Mouse (Mus musculus): ENCODE results near the gene Fbll1. TPM values are rescaled to one million over a fixed set of nuclear protein-coding genes. Genes with fewer than 3 reads are reported as not detected.
"Not testable (repeated sequence)": the region's sequence is repeated elsewhere in the genome, so short reads cannot be mapped to it uniquely, and the experiment has no call there.

The Fbll1 gene
- polyA plus RNA-seq, 1 experiment from 2014 or later = not detected

DNA sequence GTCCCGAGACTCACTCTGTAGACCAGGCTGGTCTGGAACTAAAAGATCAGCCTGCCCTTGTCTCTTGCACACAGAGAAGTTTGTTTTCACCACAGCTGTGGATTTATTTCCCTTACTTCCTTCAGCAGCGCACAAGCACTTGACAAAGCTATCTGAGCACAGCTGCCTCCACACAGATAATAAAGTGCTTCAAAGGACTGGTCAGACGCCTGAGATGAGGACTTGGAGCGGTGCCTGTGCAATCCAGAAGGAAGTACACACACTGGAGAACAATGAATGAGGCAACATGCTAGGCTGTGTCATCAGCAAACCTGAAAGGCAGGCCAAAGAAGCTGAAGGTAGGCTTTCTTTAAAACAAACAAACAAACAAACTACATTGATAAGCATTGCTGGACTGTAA is 33.5 kb upstream of the Fbll1 start:
- Histone ChIP-seq H3K27me3 (no peaks in the 10 kb centered on the region), H3K4me2 (peak overlapping the region; percentile 82), H3K4me3 (replicated peaks) (0 out of 2 replicates have a peak overlapping the region, but pooled peaks have one; percentile 14), H3K9me3 (replicated peaks) (no peaks in the 10 kb centered on the region), H3K36me3 (peaks cover 54% of the 10 kb centered on the region), H3K27ac (no peak overlapping the region), H3K9ac (no peak overlapping the region), H3K4me1 (replicated peaks) (peaks cover 21% of the 10 kb centered on the region)
- no peak for DNase-seq
- 43% methylated on average over 4 of the region's 4 CpGs for WGBS (ENCODE audit: insufficient replicate concordance)
- ATAC-seq (ENCODE audit: low read depth) = no peak

DNA sequence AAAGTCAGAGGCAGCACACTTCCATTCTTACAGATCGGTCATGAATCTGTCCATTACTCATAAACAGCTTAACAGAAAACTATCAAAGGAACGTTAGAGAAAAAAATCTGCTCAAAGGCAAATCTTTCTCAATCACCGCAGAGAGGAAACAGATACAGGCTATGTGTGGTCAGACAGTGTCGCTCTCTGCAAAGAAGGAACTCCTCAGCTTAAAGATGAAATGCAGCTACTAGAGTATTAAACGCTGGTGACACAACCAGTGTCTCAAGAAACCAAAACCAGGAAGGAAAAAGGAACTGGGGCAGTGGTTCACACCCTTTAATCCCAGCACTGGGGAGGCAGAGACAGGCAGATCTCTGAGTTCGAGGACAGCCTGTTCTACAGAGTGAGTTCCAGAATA is 29.0 kb upstream of the Fbll1 start:
- Histone ChIP-seq H3K36me3 (peaks cover 94% of the 10 kb centered on the region), H3K9ac (no peak overlapping the region), H3K27me3 (no peaks in the 10 kb centered on the region), H3K4me2 (no peak overlapping the region), H3K9me3 (replicated peaks) (no peaks in the 10 kb centered on the region), H3K27ac (no peak overlapping the region), H3K4me1 (replicated peaks) (peaks cover 7% of the 10 kb centered on the region), H3K4me3 (replicated peaks) (no peak overlapping the region)
- no peak for ATAC-seq (ENCODE audit: low read depth)
- DNase-seq = no peak
- WGBS (ENCODE audit: insufficient replicate concordance) = 68% methylated on average over 6 of the region's 6 CpGs

DNA sequence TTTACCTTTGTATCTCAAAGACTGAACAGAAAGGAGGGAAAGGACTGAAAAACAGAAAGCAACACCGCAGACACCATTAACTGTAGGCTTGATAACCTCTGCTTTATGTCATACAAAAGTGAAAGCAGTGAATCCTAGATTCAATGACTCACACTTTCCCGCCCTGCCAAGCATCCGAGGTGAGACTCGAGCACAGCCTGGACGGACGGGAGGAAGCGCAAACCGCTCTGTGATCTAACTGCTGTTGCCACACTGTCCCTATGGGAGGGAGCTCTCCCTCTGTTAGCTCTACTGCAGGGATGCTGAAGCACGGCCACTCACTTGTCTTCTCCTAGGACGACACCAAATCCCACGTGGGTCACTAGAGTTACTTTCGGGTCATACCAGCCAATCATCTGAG is 17.6 kb upstream of the Fbll1 start:
- Histone ChIP-seq H3K4me1 (replicated peaks) (no peaks in the 10 kb centered on the region), H3K9me3 (replicated peaks) (no peaks in the 10 kb centered on the region), H3K9ac (no peak overlapping the region), H3K4me2 (no peak overlapping the region), H3K27me3 (no peaks in the 10 kb centered on the region), H3K36me3 (peaks cover 94% of the 10 kb centered on the region), H3K4me3 (replicated peaks) (no peak overlapping the region), H3K27ac (no peak overlapping the region)
- no peak for DNase-seq
- no peak for ATAC-seq (ENCODE audit: low read depth)
- WGBS (ENCODE audit: insufficient replicate concordance) = 85% methylated on average over 12 of the region's 12 CpGs

DNA sequence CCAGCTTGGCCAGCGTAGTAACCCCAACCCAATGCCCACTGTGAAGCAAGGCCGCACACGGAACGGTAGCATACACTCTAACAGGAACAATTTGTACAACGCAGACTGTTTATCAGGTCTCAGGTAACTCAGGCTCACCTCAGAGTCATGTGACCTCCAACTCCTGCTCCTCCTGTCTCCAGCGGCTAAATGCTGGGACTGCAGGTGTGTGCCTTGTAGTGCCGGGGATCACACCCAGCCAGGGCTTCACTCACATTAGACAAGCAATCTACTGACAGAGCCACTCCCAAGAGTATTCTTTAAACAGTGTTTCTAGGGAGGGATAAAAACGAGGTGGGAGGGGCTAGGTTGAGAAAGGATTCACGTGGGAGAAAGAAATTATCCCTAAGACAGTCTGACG is 12.8 kb upstream of the Fbll1 start:
- DNase-seq (no peak), ATAC-seq (ENCODE audit: low read depth) (no peak)
- no peak overlapping the region for H3K27ac ChIP-seq
- H3K27me3 ChIP-seq = no peaks in the 10 kb centered on the region
- H3K4me2 ChIP-seq = no peak overlapping the region
- H3K4me3 ChIP-seq (replicated peaks) = no peak overlapping the region
- H3K9me3 ChIP-seq (replicated peaks) = no peaks in the 10 kb centered on the region
- H3K4me1 ChIP-seq (replicated peaks) = no peaks in the 10 kb centered on the region
- no peak overlapping the region for H3K9ac ChIP-seq
- peaks cover 94% of the 10 kb centered on the region for H3K36me3 ChIP-seq
- 79% methylated on average over 10 of the region's 10 CpGs for WGBS (ENCODE audit: insufficient replicate concordance)

DNA sequence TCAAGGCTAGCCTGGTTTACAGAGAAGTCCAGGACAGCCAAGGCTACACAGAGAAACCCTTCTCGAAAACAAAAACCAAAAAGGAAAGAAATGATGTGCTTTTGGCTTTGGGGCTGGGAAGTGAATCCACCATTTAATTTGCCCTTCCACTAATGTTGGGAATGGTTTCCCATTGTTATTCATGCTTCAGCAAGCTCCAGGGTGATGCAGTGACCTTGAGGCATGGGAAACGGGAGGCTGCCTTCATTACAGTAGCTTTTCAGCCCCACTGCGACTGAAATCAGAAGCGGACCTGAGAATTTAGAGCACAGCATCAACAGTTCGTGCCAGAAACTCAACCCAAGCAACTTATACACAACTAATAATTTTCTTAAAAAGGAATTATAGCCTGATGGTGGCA is 2.6 kb upstream of the Fbll1 start:
- Histone ChIP-seq H3K9me3 (replicated peaks) (no peaks in the 10 kb centered on the region), H3K9ac (no peak overlapping the region), H3K4me1 (replicated peaks) (peaks cover 9% of the 10 kb centered on the region), H3K4me3 (replicated peaks) (no peak overlapping the region), H3K27ac (no peak overlapping the region), H3K4me2 (no peak overlapping the region), H3K36me3 (no peaks in the 10 kb centered on the region), H3K27me3 (peaks cover 46% of the 10 kb centered on the region)
- ATAC-seq (ENCODE audit: low read depth) (no peak), DNase-seq (no peak)
- 51% methylated on average over 5 of the region's 5 CpGs for WGBS (ENCODE audit: insufficient replicate concordance)

DNA sequence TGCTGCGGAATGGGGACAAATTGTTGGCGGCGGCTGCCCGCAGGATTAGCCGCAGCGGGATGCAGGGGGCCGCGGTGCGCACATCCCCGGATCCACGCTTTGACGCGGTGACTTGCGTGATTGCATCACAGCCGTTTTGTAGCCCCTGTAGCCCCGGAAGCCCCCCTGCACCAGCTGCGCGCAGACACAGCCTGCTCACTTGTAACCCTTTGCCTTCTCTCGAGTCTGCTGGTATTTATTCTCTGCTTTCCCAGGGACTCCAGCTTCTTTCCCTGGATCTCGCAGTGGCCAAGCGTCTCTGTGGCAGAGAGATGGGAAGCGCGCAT is 226 bp downstream of the Fbll1 start:
- H3K4me1 ChIP-seq (replicated peaks) = peaks cover 9% of the 10 kb centered on the region
- H3K27me3 ChIP-seq = peaks cover 64% of the 10 kb centered on the region
- DNase-seq (no peak), ATAC-seq (ENCODE audit: low read depth) (no peak)
- H3K4me2 ChIP-seq = peak overlapping the region; percentile 35
- H3K27ac ChIP-seq = no peak overlapping the region
- no peaks in the 10 kb centered on the region for H3K9me3 ChIP-seq (replicated peaks)
- no peak overlapping the region for H3K9ac ChIP-seq
- 4% methylated on average over 23 of the region's 23 CpGs for WGBS (ENCODE audit: insufficient replicate concordance)
- no peaks in the 10 kb centered on the region for H3K36me3 ChIP-seq
- H3K4me3 ChIP-seq (replicated peaks) = peak overlapping the region; percentile 29

DNA sequence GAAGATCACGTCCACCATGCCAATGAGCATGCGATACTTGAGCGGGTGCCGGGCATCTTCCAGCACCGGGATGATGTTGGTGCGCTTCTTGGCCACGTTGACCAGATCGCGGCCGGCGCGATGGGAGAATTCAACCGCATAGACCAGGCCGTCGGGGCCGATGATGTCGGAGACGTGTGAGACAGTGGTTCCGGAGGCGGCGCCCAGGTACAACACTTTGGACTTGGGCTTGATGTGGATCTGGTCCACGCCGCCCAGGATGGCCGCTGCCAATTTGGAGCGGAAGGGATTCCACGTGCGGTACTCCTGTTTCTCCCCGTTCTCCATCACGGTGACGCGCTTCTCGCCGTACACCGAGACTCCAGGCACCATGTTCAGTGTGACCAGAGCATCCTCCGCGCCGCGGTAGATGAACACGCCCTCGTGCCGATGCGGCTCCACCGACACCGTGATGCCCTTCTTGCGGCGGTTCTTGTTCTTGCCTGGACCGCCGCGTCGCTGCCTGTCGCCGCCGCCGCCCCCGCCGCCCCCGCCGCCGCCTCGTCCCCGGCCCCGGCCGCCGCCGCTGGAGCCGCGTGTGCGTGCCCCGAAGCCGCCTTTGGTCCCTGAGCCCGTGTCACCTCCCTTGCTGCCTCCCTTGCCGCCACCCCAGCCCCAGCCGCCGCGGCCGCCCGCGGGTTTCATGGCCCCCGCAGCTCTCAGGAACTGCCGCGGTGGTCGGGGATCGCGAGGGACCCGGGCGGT is 761 bp downstream of the Fbll1 start:
- Histone ChIP-seq H3K27me3 (peaks cover 64% of the 10 kb centered on the region), H3K9me3 (replicated peaks) (no peaks in the 10 kb centered on the region), H3K9ac (no peak overlapping the region), H3K4me2 (peak overlapping the region; percentile 35), H3K27ac (no peak overlapping the region), H3K4me1 (replicated peaks) (peaks cover 9% of the 10 kb centered on the region), H3K36me3 (no peaks in the 10 kb centered on the region), H3K4me3 (replicated peaks) (peak overlapping the region; percentile 29)
- DNase-seq (no peak), ATAC-seq (ENCODE audit: low read depth) (no peak)
- WGBS (ENCODE audit: insufficient replicate concordance) = 5% methylated on average over 59 of the region's 86 CpGs

DNA sequence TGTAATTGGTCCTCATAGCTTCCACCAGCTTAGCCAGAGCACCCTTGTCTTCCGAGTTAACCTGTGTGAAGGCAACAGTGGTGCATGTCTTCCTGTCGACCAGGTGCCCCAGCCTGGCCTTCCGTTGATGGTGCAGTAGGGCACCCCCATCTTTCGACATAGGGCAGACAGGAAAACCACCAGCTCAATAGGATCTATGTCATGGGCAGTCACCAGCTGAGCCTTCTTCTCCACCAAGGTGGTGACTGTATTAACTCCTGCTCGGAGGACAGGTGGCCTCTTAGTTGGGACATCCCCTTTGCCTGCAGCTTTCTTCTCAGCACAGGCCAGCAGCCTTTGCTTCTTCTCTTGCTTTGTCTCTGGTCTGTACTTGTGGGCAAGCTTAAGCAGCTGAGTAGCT is 5.9 kb downstream of the Fbll1 start:
- H3K4me1 ChIP-seq (replicated peaks); H3K27ac ChIP-seq; H3K4me2 ChIP-seq; ATAC-seq (ENCODE audit: low read depth); H3K9ac ChIP-seq; H3K9me3 ChIP-seq (replicated peaks); H3K4me3 ChIP-seq (replicated peaks); DNase-seq: not testable (repeated sequence)
- 59% methylated on average over 5 of the region's 5 CpGs for WGBS (ENCODE audit: insufficient replicate concordance)
- Histone ChIP-seq H3K27me3 (peaks cover 32% of the 10 kb centered on the region), H3K36me3 (peaks cover 16% of the 10 kb centered on the region; the same call in 1 of the 2 replicates)

DNA sequence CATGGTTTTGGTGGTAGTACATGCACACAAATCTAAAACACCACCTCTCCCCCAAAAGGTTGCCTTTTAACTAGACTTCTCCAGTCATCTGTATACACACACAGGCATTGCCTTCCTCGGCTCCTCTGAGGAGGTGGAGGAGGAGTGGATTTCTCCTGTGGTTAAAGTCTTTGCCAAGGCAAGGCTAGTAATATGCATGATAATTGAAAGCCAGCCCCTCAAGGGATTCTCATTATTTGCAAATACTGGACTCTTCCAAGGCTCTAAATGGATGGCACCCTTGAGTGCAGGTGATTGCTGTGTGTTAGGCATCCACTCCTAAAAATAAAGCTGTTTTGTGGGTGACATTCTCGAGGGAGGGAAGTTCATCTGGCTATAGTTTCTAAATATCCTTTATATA is 10.2 kb downstream of the Fbll1 start:
- H3K9me3 ChIP-seq (replicated peaks) = no peaks in the 10 kb centered on the region
- DNase-seq = no peak

DNA sequence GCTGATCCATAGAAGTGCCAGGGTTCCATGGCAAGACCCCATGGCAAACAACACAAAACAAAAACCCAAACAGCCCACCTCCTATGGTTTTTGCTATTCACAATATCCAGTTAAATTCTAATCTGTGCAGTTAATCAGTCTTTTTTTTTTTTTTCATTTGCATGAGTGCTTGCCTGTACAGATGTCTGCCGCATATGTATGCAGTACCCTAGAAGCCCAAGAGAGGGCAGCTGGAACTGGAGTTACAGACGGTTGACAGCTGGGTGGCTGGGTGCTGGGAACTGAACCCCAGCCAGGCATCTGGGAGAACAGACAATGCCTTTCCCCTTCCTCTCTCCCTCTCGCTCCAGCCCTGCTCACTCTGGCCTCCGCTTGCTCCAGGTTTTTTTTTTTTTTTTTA is 14.1 kb downstream of the Fbll1 start:
- 90% methylated on average over 4 of the region's 4 CpGs for WGBS (ENCODE audit: insufficient replicate concordance)
- no peaks in the 10 kb centered on the region for H3K4me1 ChIP-seq (replicated peaks)
- H3K36me3 ChIP-seq = peaks cover 50% of the 10 kb centered on the region
- no peaks in the 10 kb centered on the region for H3K9me3 ChIP-seq (replicated peaks)
- ATAC-seq (ENCODE audit: low read depth) = no peak
- no peak for DNase-seq
- no peak overlapping the region for H3K4me2 ChIP-seq
- no peak overlapping the region for H3K4me3 ChIP-seq (replicated peaks)
- H3K27ac ChIP-seq = no peak overlapping the region
- no peak overlapping the region for H3K9ac ChIP-seq
- no peaks in the 10 kb centered on the region for H3K27me3 ChIP-seq

More for the DNA sequence above, 10.2 kb downstream of the Fbll1 start:
- no peak overlapping the region for H3K4me3 ChIP-seq (replicated peaks)
- ATAC-seq (ENCODE audit: low read depth) = no peak
- 66% methylated on average over 2 of the region's 2 CpGs for WGBS (ENCODE audit: insufficient replicate concordance)
- no peak overlapping the region for H3K9ac ChIP-seq
- no peak overlapping the region for H3K27ac ChIP-seq
- H3K4me2 ChIP-seq = no peak overlapping the region
- peaks cover 40% of the 10 kb centered on the region for H3K36me3 ChIP-seq
- no peaks in the 10 kb centered on the region for H3K4me1 ChIP-seq (replicated peaks)
- H3K27me3 ChIP-seq = no peaks in the 10 kb centered on the region

DNA sequence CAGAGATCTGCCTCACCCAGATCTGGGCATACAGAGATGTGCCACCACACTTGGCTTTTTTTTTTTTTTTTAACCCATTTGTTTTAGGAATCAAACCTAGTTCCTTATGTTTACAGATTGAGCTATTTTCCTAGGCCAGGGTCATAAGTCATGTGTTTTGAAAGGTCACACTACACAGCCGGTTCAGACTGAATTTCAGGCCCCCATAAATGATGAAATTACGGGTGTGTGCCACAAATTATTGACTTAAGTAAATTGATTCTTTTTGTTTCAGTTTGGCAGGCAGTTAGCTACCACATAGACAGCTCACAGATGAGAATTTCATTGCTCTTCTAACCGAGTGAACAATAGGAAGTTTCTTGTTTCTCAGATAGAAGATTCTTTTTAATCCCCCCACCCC is 14.7 kb downstream of the Fbll1 start:
- Histone ChIP-seq H3K27ac (no peak overlapping the region), H3K4me1 (replicated peaks) (no peaks in the 10 kb centered on the region), H3K4me3 (replicated peaks) (no peak overlapping the region), H3K27me3 (no peaks in the 10 kb centered on the region), H3K36me3 (peaks cover 55% of the 10 kb centered on the region), H3K9ac (no peak overlapping the region), H3K4me2 (no peak overlapping the region), H3K9me3 (replicated peaks) (no peaks in the 10 kb centered on the region)
- DNase-seq (no peak), ATAC-seq (ENCODE audit: low read depth) (no peak)
- 83% methylated on average over 3 of the region's 3 CpGs for WGBS (ENCODE audit: insufficient replicate concordance)

DNA sequence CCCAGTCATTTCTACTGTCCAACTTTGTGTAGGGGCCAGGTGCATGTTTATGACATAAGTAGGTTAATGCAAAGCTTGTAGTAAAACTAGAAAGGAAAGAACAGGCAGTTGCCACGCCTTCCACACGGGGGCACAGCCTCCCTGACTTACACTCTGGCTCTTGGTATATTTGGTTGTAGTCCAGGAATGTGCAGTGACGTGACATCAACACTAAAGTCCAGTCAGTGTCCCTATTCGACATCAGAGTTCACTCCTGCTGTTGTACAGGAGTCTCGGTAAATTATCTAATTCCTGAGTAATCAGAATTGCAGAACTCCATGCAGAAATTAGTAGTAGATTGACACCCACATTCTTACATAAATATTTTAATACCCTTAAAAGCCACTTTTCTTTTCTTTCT is 15.6 kb downstream of the Fbll1 start:
- H3K36me3 ChIP-seq = peaks cover 65% of the 10 kb centered on the region
- DNase-seq = no peak

More for the DNA sequence above, 15.6 kb downstream of the Fbll1 start:
- Histone ChIP-seq H3K27me3 (no peaks in the 10 kb centered on the region), H3K4me2 (no peak overlapping the region), H3K4me3 (replicated peaks) (no peak overlapping the region), H3K9me3 (replicated peaks) (no peaks in the 10 kb centered on the region), H3K4me1 (replicated peaks) (no peaks in the 10 kb centered on the region), H3K27ac (no peak overlapping the region), H3K9ac (no peak overlapping the region)
- ATAC-seq (ENCODE audit: low read depth) = no peak
- WGBS (ENCODE audit: insufficient replicate concordance) = 78% methylated on average over 5 of the region's 5 CpGs
